Mouse (Mus musculus): ENCODE data around the gene Lgals7. TPM values are rescaled to one million over a fixed set of nuclear protein-coding genes. Genes with fewer than 3 reads are reported as not detected.

Gene Lgals7
- polyA plus RNA-seq, 1 experiment from 2014 or later: 1.5 TPM

DNA sequence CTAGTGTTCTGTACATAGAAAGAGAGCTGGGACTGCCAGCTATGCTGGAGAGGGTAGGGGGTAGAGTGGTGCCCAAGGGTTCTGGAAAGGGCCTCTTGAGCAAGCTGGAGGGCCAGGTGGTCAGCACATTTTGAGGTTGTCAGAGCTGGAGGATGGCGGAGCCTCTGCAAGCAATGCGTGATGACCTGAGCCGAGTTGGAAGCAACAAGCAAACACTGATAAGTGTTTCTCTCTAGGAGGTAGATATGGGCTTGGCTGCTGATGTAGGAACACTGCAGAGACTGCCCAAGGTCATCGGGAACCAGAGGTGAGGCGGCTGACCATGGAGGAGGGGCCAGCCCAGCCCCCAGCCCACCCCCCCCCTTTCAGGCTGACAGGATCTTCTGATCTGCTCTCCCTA is 32.7 kb upstream of the Lgals7 start:
- no peak overlapping the region for H3K27ac ChIP-seq (replicated peaks)
- no peak overlapping the region for H3K4me3 ChIP-seq
- no peaks in the 10 kb centered on the region for H3K9me3 ChIP-seq
- no peaks in the 10 kb centered on the region for H3K27me3 ChIP-seq (replicated peaks)
- H3K4me1 ChIP-seq: peaks cover 23% of the 10 kb centered on the region
- 52% methylated on average over 5 of the region's 5 CpGs for WGBS
- no peak for ATAC-seq (ENCODE audit: extremely low read depth, insufficient number of reproducible peaks, low FRiP score, low TSS enrichment)
- H3K36me3 ChIP-seq: peaks cover 36% of the 10 kb centered on the region
- no peak overlapping the region for H3K9ac ChIP-seq
- no peak overlapping the region for H3K4me2 ChIP-seq

DNA sequence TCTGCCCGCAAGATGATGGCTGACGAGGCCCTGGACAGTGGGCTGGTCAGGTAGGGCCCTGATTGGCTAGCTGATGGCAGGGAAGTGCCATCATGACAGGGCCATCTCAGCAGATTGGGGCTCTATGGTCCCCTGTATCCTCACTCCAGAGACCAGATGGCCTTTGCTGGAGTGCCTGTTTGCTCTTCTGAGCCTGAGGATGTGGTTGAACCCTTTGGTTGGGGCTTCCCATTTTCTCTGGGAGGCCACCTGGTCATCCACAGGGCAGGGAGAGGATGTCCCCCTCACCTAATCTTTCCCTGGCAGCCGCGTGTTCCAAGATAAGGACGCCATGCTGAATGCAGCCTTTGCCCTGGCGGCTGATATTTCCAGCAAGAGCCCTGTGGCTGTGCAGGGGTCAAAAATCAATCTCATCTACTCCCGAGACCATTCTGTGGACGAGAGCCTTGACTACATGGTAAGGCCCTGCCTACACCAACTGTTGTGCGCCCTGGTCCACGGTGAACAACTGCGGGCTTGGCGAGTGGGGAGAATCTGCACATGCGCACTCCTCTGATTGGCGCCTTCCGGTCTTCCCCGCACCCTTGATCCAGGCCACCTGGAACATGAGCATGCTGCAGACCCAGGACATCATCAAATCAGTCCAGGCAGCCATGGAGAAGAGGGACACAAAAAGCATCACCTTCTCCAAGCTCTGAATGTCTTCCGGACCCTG is 32.1 kb upstream of the Lgals7 start:
- no peak for ATAC-seq (ENCODE audit: extremely low read depth, insufficient number of reproducible peaks, low FRiP score, low TSS enrichment)
- Histone ChIP-seq H3K4me1 (peaks cover 17% of the 10 kb centered on the region), H3K27ac (replicated peaks) (no peak overlapping the region), H3K9ac (no peak overlapping the region), H3K4me2 (no peak overlapping the region), H3K4me3 (no peak overlapping the region), H3K9me3 (no peaks in the 10 kb centered on the region), H3K27me3 (replicated peaks) (no peaks in the 10 kb centered on the region), H3K36me3 (peaks cover 34% of the 10 kb centered on the region)
- WGBS: 74% methylated on average over 17 of the region's 17 CpGs

GRCm38 (mm10) chr7:28832137-28832536 is 31.5 kb upstream of the Lgals7 start:
- no peak overlapping the region for H3K4me3 ChIP-seq
- H3K9me3 ChIP-seq: no peaks in the 10 kb centered on the region
- ATAC-seq (ENCODE audit: extremely low read depth, insufficient number of reproducible peaks, low FRiP score, low TSS enrichment): no peak
- WGBS: 79% methylated on average over 6 of the region's 6 CpGs
- peaks cover 15% of the 10 kb centered on the region for H3K4me1 ChIP-seq
- H3K36me3 ChIP-seq: peaks cover 32% of the 10 kb centered on the region
- H3K27me3 ChIP-seq (replicated peaks): no peaks in the 10 kb centered on the region
- no peak overlapping the region for H3K9ac ChIP-seq
- no peak overlapping the region for H3K4me2 ChIP-seq
- no peak overlapping the region for H3K27ac ChIP-seq (replicated peaks)

- H3K9ac ChIP-seq: no peak within 1 kb of the TSS
- no peak within 1 kb of the TSS for H3K27ac ChIP-seq (replicated peaks)
- H3K9me3 ChIP-seq: no peaks in the 10 kb centered on the region
- ATAC-seq (ENCODE audit: extremely low read depth, insufficient number of reproducible peaks, low FRiP score, low TSS enrichment): no peak
- WGBS: 80% methylated on average over 6 of the region's 6 CpGs
- H3K4me2 ChIP-seq: no peak within 1 kb of the TSS
- no peak within 1 kb of the TSS for H3K4me3 ChIP-seq
- no peaks in the 10 kb centered on the region for H3K27me3 ChIP-seq (replicated peaks)
- H3K36me3 ChIP-seq: peaks cover 32% of the 10 kb centered on the region
- H3K4me1 ChIP-seq: peaks cover 7% of the 10 kb centered on the region
Observed at GRCm38 (mm10) chr7:28833723-28834347, 29.8 kb upstream of the Lgals7 start, which contains the start of gene Lgals4. Gene Lgals4 (plus strand): TSS chr7:28833854.

GRCm38 (mm10) chr7:28836936-28837335 is 26.7 kb upstream of the Lgals7 start:
- H3K4me1 ChIP-seq: no peaks in the 10 kb centered on the region
- H3K36me3 ChIP-seq: peaks cover 6% of the 10 kb centered on the region
- no peak overlapping the region for H3K4me3 ChIP-seq
- H3K4me2 ChIP-seq: no peak overlapping the region
- no peaks in the 10 kb centered on the region for H3K9me3 ChIP-seq
- H3K9ac ChIP-seq: no peak overlapping the region
- no peak overlapping the region for H3K27ac ChIP-seq (replicated peaks)
- H3K27me3 ChIP-seq (replicated peaks): no peaks in the 10 kb centered on the region
- ATAC-seq (ENCODE audit: extremely low read depth, insufficient number of reproducible peaks, low FRiP score, low TSS enrichment): no peak
- 82% methylated on average over 5 of the region's 5 CpGs for WGBS

DNA sequence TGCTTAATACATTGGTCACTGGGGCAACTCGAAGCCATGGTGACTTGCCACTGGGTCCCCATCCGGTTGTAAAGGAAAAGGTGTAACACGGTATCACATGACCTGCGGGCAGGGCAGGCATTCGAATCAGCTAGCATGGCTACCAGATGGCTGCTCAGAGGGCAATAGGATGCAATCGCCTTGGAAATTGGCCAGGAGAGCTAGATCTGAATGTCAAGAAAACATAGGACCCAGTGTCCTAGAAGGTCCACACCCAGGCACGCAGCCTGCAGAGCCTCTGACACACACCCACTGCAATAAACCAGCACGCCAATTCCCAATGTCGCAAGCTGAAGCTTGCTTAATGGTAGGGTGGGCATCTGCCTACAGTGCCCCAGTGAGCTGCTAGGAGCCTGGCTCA is 25.3 kb upstream of the Lgals7 start:
- no peak overlapping the region for H3K4me2 ChIP-seq
- H3K27me3 ChIP-seq (replicated peaks): no peaks in the 10 kb centered on the region
- no peak overlapping the region for H3K27ac ChIP-seq (replicated peaks)
- H3K9me3 ChIP-seq: no peaks in the 10 kb centered on the region
- no peak for ATAC-seq (ENCODE audit: extremely low read depth, insufficient number of reproducible peaks, low FRiP score, low TSS enrichment)
- H3K4me3 ChIP-seq: no peak overlapping the region
- H3K36me3 ChIP-seq: no peaks in the 10 kb centered on the region
- 75% methylated on average over 9 of the region's 9 CpGs for WGBS
- no peaks in the 10 kb centered on the region for H3K4me1 ChIP-seq
- no peak overlapping the region for H3K9ac ChIP-seq

DNA sequence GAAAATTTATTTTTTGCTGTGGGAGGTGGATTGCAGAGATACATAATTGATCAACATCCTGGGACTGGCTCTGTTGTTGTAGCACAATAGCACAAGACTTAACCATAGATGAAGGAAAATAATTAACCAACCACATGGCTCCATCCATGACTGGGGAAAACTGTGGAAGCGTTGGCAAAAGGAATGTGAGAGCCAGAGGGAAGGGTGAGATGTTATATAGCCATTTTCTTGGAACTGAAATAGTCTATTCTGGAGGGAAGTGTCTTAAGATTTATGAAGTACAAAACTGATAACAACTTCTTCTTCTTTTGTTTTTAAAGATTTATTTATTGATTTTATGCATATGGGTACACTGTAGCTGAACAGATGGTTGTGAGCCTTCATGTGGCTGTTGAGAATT is 16.4 kb upstream of the Lgals7 start:
- H3K27ac ChIP-seq (replicated peaks): no peak overlapping the region
- no peak for ATAC-seq (ENCODE audit: extremely low read depth, insufficient number of reproducible peaks, low FRiP score, low TSS enrichment)
- 78% methylated on average over 1 of the region's 1 CpGs for WGBS
- H3K4me1 ChIP-seq: no peaks in the 10 kb centered on the region
- H3K4me3 ChIP-seq: no peak overlapping the region
- H3K9ac ChIP-seq: no peak overlapping the region
- H3K9me3 ChIP-seq: 0 out of 2 replicates have a peak, but pooled peaks cover 3% of the 10 kb centered on the region
- H3K27me3 ChIP-seq (replicated peaks): no peaks in the 10 kb centered on the region; the same call in 1 of the 2 replicates
- no peak overlapping the region for H3K4me2 ChIP-seq
- no peaks in the 10 kb centered on the region for H3K36me3 ChIP-seq

DNA sequence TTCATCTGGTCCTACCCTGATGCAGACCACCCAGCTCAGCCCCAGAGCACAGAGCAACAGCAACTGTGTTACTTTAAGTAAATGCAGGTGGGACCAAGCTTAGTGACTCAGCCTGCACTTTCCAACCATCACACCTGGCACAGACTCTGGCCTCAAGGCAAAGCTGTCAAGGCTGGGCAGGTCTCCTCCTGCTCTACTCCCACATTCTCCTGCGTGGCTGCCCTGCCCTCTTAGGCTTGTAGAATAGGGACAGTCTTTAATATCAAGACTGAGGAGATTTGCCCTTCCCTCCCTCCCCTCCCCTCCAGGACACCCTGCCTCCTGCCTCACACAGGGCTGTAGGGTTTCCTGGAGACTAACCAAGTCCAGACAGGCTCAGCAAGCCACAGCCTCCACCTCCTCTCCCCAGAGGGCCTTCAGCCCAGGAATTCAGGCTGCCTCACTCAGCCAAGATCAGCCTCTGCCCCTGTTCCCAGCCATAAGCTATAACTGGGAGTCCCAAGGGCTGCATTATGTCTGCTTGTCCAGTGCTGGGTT is 13.9 kb upstream of the Lgals7 start:
- no peak overlapping the region for H3K9ac ChIP-seq
- H3K27me3 ChIP-seq (replicated peaks): no peaks in the 10 kb centered on the region; the same call in 1 of the 2 replicates
- H3K4me2 ChIP-seq: no peak overlapping the region
- 0 out of 2 replicates have a peak overlapping the region, but pooled peaks have one; percentile 15 for H3K27ac ChIP-seq (replicated peaks)
- no peak for ATAC-seq (ENCODE audit: extremely low read depth, insufficient number of reproducible peaks, low FRiP score, low TSS enrichment)
- H3K4me3 ChIP-seq: no peak overlapping the region
- 42% methylated on average over 1 of the region's 1 CpGs for WGBS
- no peaks in the 10 kb centered on the region for H3K36me3 ChIP-seq
- no peaks in the 10 kb centered on the region for H3K4me1 ChIP-seq
- H3K9me3 ChIP-seq: 0 out of 2 replicates have a peak, but pooled peaks cover 3% of the 10 kb centered on the region

GRCm38 (mm10) chr7:28850642-28851041 is 13.0 kb upstream of the Lgals7 start:
- no peak overlapping the region for H3K4me2 ChIP-seq
- no peaks in the 10 kb centered on the region for H3K4me1 ChIP-seq
- H3K9ac ChIP-seq: no peak overlapping the region
- ATAC-seq (ENCODE audit: extremely low read depth, insufficient number of reproducible peaks, low FRiP score, low TSS enrichment): no peak
- 75% methylated on average over 4 of the region's 4 CpGs for WGBS
- H3K27me3 ChIP-seq (replicated peaks): no peaks in the 10 kb centered on the region; the same call in 1 of the 2 replicates
- no peak overlapping the region for H3K27ac ChIP-seq (replicated peaks)
- 0 out of 2 replicates have a peak, but pooled peaks cover 3% of the 10 kb centered on the region for H3K9me3 ChIP-seq
- H3K36me3 ChIP-seq: no peaks in the 10 kb centered on the region
- no peak overlapping the region for H3K4me3 ChIP-seq

DNA sequence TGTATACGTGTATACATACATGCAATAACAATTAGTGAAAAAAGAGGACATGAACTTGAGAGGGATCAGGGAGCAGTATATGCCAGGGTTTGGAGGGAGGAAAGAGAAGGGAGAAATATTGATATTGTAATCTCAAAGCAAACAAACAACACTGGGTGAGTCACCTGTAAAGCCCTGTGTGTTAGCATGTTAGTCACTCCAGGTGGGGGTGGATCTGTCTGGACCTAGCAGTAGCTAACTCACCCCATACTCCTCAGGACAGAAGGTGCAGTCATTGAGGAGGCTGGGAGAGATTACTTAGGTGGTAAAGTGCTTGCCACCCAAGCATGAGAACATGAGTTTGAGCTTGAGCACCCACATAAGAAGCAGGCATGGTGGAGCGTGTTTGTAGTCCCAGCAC is 3.7 kb upstream of the Lgals7 start:
- Histone ChIP-seq H3K4me2 (no peak overlapping the region), H3K9ac (no peak overlapping the region), H3K4me1 (peaks cover 16% of the 10 kb centered on the region), H3K36me3 (no peaks in the 10 kb centered on the region), H3K27me3 (replicated peaks) (no peaks in the 10 kb centered on the region), H3K4me3 (no peak overlapping the region), H3K27ac (replicated peaks) (no peak overlapping the region), H3K9me3 (0 out of 2 replicates have a peak, but pooled peaks cover 5% of the 10 kb centered on the region)
- 84% methylated on average over 2 of the region's 2 CpGs for WGBS
- ATAC-seq (ENCODE audit: extremely low read depth, insufficient number of reproducible peaks, low FRiP score, low TSS enrichment): no peak

DNA sequence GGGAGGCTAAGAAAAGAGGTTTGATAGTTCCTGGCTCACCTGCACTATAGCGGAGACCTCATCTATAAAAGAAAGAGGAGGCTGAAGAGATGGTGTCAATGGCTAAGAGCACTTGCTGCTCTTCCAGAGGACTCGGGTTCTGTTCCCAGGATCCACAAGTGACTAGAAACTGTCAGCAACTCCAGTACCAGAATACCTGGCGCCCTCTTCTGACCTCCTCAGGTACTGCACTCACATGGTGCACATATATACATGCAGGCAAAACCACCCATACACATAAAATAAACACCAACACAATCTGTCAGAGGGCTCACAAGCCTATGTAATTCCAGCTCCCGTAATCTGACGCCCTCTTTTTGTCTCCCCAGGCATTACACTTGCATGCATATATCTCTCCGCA is 2.8 kb upstream of the Lgals7 start:
- no peaks in the 10 kb centered on the region for H3K27me3 ChIP-seq (replicated peaks)
- no peaks in the 10 kb centered on the region for H3K36me3 ChIP-seq
- no peak overlapping the region for H3K27ac ChIP-seq (replicated peaks)

More for the DNA sequence above, 2.8 kb upstream of the Lgals7 start:
- Histone ChIP-seq H3K4me3 (no peak overlapping the region), H3K4me2 (no peak overlapping the region), H3K9ac (no peak overlapping the region), H3K9me3 (0 out of 2 replicates have a peak, but pooled peaks cover 5% of the 10 kb centered on the region), H3K4me1 (peaks cover 21% of the 10 kb centered on the region)
- 79% methylated on average over 6 of the region's 6 CpGs for WGBS
- ATAC-seq (ENCODE audit: extremely low read depth, insufficient number of reproducible peaks, low FRiP score, low TSS enrichment): no peak

Measured in heart, embryonic 13.5 days (tissue).